Mouse (Mus musculus) forebrain, embryonic 16.5 days (tissue): ENCODE measurements at regions not wholly inside any gene's neighbourhood (a gene's known extent, or its start where the extent isn't known, plus 50 kb on each side); places are given as distances from the start of the nearest gene placed in this dataset.
"Not testable (repeated sequence)": the region's sequence is repeated elsewhere in the genome, so short reads cannot be mapped to it uniquely, and the experiment has no call there.

Experiments used
- ATAC-seq: fragments of 200-750 bp; cut with Nextera tagmentation; 2 replicates; pipeline ENCODE4 v1.8.0; 2017; ENCODE audit warnings: mild to moderate bottlenecking, moderate library complexity
- H3K27ac ChIP-seq: fragments of 300-500 bp; sonication (generic); 2 replicates; pipeline ENCODE4 v1.5.1; 2014; ENCODE audit warnings: low read length, control low read depth
- H3K27me3 ChIP-seq: fragments of 300-500 bp; sonication (generic); replicated peaks from 2 replicates; pipeline ENCODE4 v1.6.1; 2014; ENCODE audit warnings: low read length; ENCODE audit not compliant: control insufficient read depth, insufficient read depth
- H3K36me3 ChIP-seq: fragments of 300-500 bp; sonication (generic); 2 replicates; pipeline ENCODE4 v1.6.1; 2014; ENCODE audit not compliant: control insufficient read depth, insufficient read depth
- H3K4me1 ChIP-seq: fragments of 300-500 bp; sonication (generic); replicated peaks from 2 replicates; pipeline ENCODE4 v1.6.1; 2014; ENCODE audit warnings: low read length; ENCODE audit not compliant: control insufficient read depth, insufficient read depth
- H3K4me2 ChIP-seq: fragments of 300-500 bp; sonication (generic); 2 replicates; pipeline ENCODE4 v1.6.1; 2014; ENCODE audit warnings: mild to moderate bottlenecking, low read length, control low read depth
- H3K4me3 ChIP-seq: fragments of 300-500 bp; sonication (generic); replicated peaks from 2 replicates; pipeline ENCODE4 v1.5.1; 2014; ENCODE audit warnings: mild to moderate bottlenecking, low read length, control low read depth
- H3K9ac ChIP-seq: fragments of 300-500 bp; sonication (generic); replicated peaks from 2 replicates; pipeline ENCODE4 v1.6.1; 2014; ENCODE audit warnings: low read depth, low read length, control low read depth
- H3K9me3 ChIP-seq: fragments of 300-500 bp; sonication (generic); 2 replicates; pipeline ENCODE4 v1.6.1; 2016; ENCODE audit warnings: low read length; ENCODE audit not compliant: control insufficient read depth
- WGBS: fragments of 180-500 bp; shearing (Covaris S2); extraction: QIAGEN DNeasy Blood & Tissue Kit; methylation state at CpG from one replicate; pipeline ENCODE4 v1.1.7; 2014; 5-methylcytosine and 5-hydroxymethylcytosine counted together

DNA sequence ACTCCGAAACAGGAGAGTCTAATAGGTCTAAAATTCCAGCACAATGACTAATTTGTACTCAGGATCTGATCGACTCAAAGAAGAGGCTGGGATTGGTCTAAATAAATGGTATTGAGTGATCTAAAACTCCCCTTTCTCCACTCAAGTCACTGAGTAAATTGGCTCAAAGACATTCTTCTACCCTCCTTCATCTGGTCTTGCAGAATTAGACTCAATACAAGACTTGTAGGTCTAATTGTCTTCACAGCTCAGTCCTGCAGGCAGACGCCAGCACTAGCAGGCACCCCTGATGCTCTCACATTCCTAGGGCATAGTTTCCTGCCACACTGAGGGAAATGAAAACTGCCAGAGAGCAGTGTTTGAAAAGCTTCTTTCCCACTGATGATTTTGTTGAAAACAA is 382.9 kb upstream of the Impg1 start:
- no peaks in the 10 kb centered on the region for H3K9me3 ChIP-seq
- no peak for ATAC-seq
- WGBS: 15% methylated on average over 3 of the region's 3 CpGs

DNA sequence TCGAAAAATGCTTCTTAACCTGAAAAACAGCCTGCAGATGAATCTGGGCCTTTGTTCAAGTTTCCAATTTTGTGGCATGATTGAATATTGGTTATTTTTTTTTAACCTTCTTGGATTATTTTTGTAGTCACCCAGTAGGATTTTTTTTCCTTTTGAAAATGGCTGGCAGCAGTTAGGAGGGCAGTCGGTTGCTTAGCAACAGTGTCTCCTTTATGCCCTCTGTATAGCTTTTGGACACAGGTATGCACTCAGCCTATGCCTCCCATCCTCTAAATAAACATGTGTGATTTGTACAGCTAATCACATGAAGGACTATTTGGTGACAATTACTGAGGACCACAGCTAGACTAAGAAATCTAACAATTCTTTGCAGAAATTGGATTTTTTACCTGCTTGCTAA is 367.5 kb upstream of the Impg1 start:
- Histone ChIP-seq H3K27ac (no peak overlapping the region), H3K9ac (no peak overlapping the region), H3K36me3 (no peaks in the 10 kb centered on the region), H3K9me3 (no peaks in the 10 kb centered on the region), H3K4me3 (no peak overlapping the region), H3K4me2 (no peak overlapping the region), H3K4me1 (no peaks in the 10 kb centered on the region), H3K27me3 (no peaks in the 10 kb centered on the region)
- no peak for ATAC-seq
- WGBS: 68% methylated on average over 2 of the region's 2 CpGs

More for the DNA sequence above, 382.9 kb upstream of the Impg1 start:
- Histone ChIP-seq H3K27me3 (no peaks in the 10 kb centered on the region), H3K9ac (no peak overlapping the region), H3K4me1 (no peaks in the 10 kb centered on the region), H3K4me2 (no peak overlapping the region), H3K36me3 (no peaks in the 10 kb centered on the region), H3K4me3 (no peak overlapping the region), H3K27ac (no peak overlapping the region)

DNA sequence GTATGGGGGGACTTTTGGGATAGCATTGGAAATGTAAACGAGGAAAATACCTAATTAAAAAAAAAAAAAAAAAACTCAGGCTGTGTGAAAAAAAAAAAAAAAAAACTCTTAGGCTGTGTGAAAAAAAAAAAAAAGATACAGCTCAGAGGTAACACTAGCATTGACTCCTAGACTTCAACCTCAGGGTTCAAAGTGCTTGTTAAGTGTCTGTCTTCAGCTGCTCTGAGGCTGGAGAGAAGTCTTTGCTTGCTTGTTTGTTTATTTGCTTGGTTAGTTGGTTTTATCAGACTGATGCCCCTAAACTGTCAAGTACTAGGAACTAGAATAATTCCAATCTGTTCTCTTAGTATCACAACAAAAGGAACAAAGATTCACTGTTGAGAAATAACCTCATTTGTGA is 360.1 kb upstream of the Impg1 start:
- no peaks in the 10 kb centered on the region for H3K4me1 ChIP-seq
- no peaks in the 10 kb centered on the region for H3K9me3 ChIP-seq
- no peaks in the 10 kb centered on the region for H3K27me3 ChIP-seq
- H3K9ac ChIP-seq: no peak overlapping the region
- no peak overlapping the region for H3K27ac ChIP-seq
- 67% methylated on average over 1 of the region's 1 CpGs for WGBS
- H3K4me3 ChIP-seq: no peak overlapping the region
- no peak overlapping the region for H3K4me2 ChIP-seq
- ATAC-seq: no peak
- H3K36me3 ChIP-seq: no peaks in the 10 kb centered on the region

DNA sequence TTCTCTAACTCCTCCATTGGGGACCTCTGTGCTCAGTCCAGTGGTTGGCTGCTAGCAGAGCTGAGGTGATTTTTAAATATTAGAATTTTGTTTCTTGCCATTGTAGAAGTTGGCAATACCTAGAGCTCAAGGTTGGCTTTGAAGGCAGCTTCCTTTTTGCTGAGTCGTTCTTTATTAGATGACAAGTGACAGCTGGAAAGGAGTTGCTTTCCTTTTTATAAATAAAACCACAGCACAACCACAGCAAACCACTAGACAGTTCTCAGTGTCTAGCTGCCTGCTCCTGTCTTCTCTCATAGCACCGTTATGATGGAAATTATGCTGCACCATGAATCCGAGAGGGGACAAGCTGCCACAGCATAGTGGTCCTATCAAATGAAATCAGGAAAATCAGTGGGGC is 354.8 kb upstream of the Impg1 start:
- Histone ChIP-seq H3K4me3 (no peak overlapping the region), H3K4me2 (no peak overlapping the region), H3K36me3 (no peaks in the 10 kb centered on the region), H3K9me3 (no peaks in the 10 kb centered on the region), H3K27ac (no peak overlapping the region), H3K4me1 (no peaks in the 10 kb centered on the region), H3K27me3 (no peaks in the 10 kb centered on the region), H3K9ac (no peak overlapping the region)
- WGBS: 90% methylated on average over 3 of the region's 3 CpGs
- ATAC-seq: no peak

DNA sequence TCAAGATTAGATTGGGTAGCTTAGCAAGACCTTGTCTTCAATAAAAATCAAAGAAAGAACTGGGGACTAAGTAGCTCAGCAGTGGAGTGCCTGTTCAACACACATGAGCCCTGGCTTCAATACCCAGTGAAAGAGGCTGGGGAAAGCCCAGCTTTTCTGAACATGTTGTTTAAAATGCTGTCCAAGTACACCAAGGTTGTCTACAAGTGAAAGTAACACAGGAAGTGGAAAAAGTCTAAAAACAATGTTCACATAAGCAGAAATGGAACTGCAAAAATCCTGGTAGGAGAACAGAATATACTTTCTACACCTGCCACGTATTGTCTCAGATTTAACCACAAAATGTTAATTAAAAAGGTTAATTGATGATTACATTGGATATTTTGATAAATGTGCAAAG is 353.8 kb upstream of the Impg1 start:
- H3K27me3 ChIP-seq: no peaks in the 10 kb centered on the region
- no peaks in the 10 kb centered on the region for H3K36me3 ChIP-seq
- no peak overlapping the region for H3K4me3 ChIP-seq
- ATAC-seq: no peak
- H3K9me3 ChIP-seq: no peaks in the 10 kb centered on the region
- no peak overlapping the region for H3K27ac ChIP-seq
- no peaks in the 10 kb centered on the region for H3K4me1 ChIP-seq
- no peak overlapping the region for H3K4me2 ChIP-seq
- 89% methylated on average over 1 of the region's 1 CpGs for WGBS
- no peak overlapping the region for H3K9ac ChIP-seq

DNA sequence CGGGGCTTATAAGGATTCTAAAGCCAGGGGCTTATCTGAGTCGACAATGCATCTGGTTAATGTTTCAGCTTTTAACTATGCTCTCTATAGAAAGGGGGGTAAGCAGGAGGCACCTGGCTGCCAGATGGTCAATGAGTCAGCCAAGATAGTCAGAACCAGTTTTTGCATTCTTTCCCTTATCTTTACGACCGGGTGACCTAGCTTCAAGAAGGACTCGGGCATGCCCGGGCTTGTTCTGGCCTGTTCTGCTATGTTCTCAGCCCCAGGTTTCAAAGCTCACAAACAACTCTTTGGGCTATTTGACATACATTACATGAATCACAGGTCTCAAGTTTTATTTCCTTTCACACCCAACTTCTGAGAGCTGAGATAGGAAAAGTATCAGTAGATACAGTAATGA is 348.6 kb upstream of the Impg1 start:
- not testable (repeated sequence) for H3K4me3 ChIP-seq, H3K27me3 ChIP-seq, H3K9ac ChIP-seq, H3K36me3 ChIP-seq, H3K27ac ChIP-seq, H3K9me3 ChIP-seq, H3K4me1 ChIP-seq, H3K4me2 ChIP-seq, ATAC-seq
- WGBS: 92% methylated on average over 6 of the region's 6 CpGs

DNA sequence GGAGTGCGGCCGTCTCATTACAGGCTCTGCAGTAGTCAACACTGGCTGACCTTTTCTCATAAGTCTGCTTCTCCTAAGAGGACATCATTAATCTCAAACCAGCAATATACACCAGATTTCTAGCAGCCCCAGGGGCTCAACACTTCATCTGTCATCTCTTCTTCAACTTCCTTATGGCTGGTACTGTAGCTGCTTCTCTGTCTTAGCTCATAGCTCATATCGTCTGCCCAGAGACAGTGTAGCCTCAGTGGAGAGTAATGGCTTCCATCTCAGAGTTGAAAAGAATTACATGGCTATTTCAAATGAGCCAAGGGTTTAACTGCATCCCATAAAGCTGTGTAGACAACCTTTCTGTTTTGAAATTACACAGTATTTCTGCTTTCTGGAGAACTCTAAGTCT is 326.2 kb upstream of the Impg1 start:
- no peaks in the 10 kb centered on the region for H3K4me1 ChIP-seq
- no peak overlapping the region for H3K4me2 ChIP-seq
- no peak overlapping the region for H3K4me3 ChIP-seq
- no peaks in the 10 kb centered on the region for H3K9me3 ChIP-seq
- no peaks in the 10 kb centered on the region for H3K27me3 ChIP-seq
- whole genome bisulfite sequencing: 89% methylated on average over 3 of the region's 3 CpGs
- H3K27ac ChIP-seq: no peak overlapping the region
- H3K36me3 ChIP-seq: no peaks in the 10 kb centered on the region
- ATAC-seq: no peak
- H3K9ac ChIP-seq: no peak overlapping the region

DNA sequence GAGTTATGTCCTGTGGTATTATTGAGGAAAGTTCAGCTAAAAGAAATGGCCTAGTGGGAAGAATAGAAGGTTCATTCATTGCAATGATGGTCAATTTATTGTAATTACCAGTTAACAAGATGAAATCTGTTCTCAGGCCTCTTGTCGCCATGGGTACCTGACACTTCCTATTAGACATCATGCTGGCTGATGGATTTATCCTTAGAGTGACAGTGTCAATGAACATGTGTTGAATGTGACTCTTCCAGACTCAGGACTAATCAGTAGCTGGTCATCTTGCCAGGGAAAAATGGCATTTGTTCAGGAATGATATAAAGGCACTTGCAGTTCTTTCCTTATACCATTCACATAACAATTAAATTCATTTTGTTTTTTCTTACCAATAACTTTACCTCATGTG is 309.3 kb upstream of the Impg1 start:
- Histone ChIP-seq H3K27me3 (no peaks in the 10 kb centered on the region), H3K9ac (no peak overlapping the region), H3K4me3 (no peak overlapping the region), H3K36me3 (no peaks in the 10 kb centered on the region), H3K27ac (no peak overlapping the region), H3K4me1 (no peaks in the 10 kb centered on the region), H3K4me2 (no peak overlapping the region), H3K9me3 (no peaks in the 10 kb centered on the region)
- no peak for ATAC-seq
- 23% methylated on average over 1 of the region's 1 CpGs for WGBS

DNA sequence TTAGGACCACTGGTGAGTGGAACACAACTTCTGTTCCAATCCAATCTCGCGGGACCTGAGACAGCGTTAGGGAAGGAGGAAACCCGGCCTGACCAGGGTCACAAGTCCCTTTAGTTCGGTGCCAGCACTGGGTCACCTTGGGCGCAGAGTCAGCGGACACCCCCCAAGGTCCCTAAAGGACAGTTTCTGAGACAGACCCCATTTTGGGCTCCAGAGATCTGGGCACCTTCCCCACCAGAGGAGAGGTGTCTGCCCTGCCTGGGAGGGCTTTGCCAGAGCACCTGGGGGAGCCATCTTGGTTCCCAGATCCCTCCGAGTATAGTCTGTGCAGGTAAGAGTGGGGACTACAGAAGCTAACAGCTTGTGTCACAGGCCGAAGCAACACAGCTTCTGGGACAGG is 270.5 kb upstream of the Impg1 start:
- ATAC-seq: not testable (repeated sequence)
- WGBS: 97% methylated on average over 9 of the region's 9 CpGs

DNA sequence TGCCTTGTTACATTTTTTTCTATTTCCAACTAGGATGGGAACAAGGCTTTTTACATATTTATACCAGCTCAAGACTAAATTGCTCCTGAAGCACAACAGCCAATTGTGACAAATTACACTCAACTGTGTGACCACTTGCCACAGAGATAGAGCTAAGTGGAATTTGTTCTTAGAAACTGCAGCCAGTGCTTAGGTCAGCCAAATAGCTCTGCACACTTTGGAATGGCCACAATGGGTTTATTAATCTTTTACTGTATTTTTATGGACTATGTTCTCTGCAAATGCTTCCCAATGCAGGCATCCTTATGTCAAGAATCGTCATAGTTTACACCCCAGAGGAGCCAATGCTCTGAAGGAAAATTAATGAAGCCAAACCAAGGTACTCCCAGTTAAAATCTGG is 267.7 kb upstream of the Impg1 start:
- no peak for ATAC-seq
- Histone ChIP-seq H3K36me3 (no peaks in the 10 kb centered on the region), H3K4me1 (no peaks in the 10 kb centered on the region), H3K9ac (no peak overlapping the region), H3K9me3 (no peaks in the 10 kb centered on the region), H3K27ac (no peak overlapping the region), H3K4me3 (no peak overlapping the region), H3K27me3 (no peaks in the 10 kb centered on the region), H3K4me2 (no peak overlapping the region)
- 79% methylated on average over 1 of the region's 1 CpGs for WGBS

More for the DNA sequence above, 270.5 kb upstream of the Impg1 start:
- not testable (repeated sequence) for H3K9me3 ChIP-seq, H3K4me2 ChIP-seq, H3K27me3 ChIP-seq, H3K36me3 ChIP-seq, H3K4me1 ChIP-seq, H3K4me3 ChIP-seq, H3K9ac ChIP-seq, H3K27ac ChIP-seq
